In the genomic region with DNA sequence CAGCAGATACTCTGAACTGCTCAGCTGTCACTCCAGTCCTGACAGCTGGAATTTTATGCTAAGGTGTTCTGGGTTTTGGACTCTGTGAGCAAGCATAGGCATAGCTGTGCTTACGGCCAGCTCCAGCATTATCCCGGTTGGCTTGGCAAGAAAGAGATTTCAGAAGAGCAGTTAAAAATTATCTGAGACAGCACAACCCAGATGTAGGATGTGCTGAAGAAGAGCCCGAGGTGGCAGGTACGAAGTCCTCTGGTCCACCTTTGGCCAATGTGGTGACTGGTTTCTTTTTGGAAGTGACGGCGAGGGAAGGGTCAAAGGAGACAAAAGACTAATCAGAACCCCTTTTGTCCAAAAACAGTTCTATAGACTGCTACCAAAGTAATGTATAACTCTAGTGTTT, we compare ENCODE assay signal across 15 mouse cellular contexts.
"Had no signal": no experiment of that assay in that cellular context is flagged by ENCODE, and none has a peak within 500 bp of the region (broad histone marks: within the 10 kb centered on the region; RNA-seq: fewer than 3 reads in every experiment).

No protein-coding gene starts in this region.

- H3K4me2 ChIP-seq: hindbrain, embryonic 13.5 days; limb, embryonic 12.5 days; stomach, embryonic 15.5 days had no signal

- H3K9me3 ChIP-seq: hindbrain, embryonic 13.5 days; limb, embryonic 12.5 days; midbrain, embryonic 10.5 days; stomach, embryonic 15.5 days had no signal

- H3K4me1 ChIP-seq: stomach, embryonic 15.5 days had no signal

- H3K27me3 ChIP-seq: hindbrain, embryonic 13.5 days; limb, embryonic 12.5 days; stomach, embryonic 15.5 days had no signal

- DNase-seq: liver; lung, adult 2 months; lung, postnatal 36 days; right cerebral cortex, postnatal 14 days; thymus, adult 2 months; thymus, postnatal 25 days had no signal

- ATAC-seq: hindbrain, postnatal 0 days; lung, postnatal 0 days had no signal

- H3K27ac ChIP-seq: hindbrain, embryonic 13.5 days; hindbrain, postnatal 0 days; layer of hippocampus, adult 2 months; left cerebral cortex, adult 2 months; limb, embryonic 12.5 days; liver, embryonic 14.5 days; midbrain, embryonic 10.5 days; stomach, embryonic 15.5 days had no signal

- H3K9ac ChIP-seq: hindbrain, embryonic 13.5 days; limb, embryonic 12.5 days; liver, embryonic 14.5 days; stomach, embryonic 15.5 days had no signal

- H3K36me3 ChIP-seq: hindbrain, embryonic 13.5 days; limb, embryonic 12.5 days; midbrain, embryonic 10.5 days; stomach, embryonic 15.5 days had no signal

- H3K4me3 ChIP-seq: hindbrain, embryonic 13.5 days; layer of hippocampus, adult 2 months; left cerebral cortex, adult 2 months; limb, embryonic 12.5 days; midbrain, embryonic 10.5 days; stomach, embryonic 15.5 days had no signal
